Mouse (Mus musculus) thymus, postnatal 36 days (tissue): ENCODE measurements around the gene Cd247.

Experiments
- DNase-seq, 2 experiments: peaks; one replicate each; pipeline ENCODE4 v3.0.0; 2022; ENCODE audit warnings: mixed read lengths in 2 of 2

Gene Cd247

GRCm38 (mm10) chr1:165921026-165921425 is 132.5 kb downstream of the Cd247 start:
- no peak for DNase-seq

GRCm38 (mm10) chr1:165922488-165922887 is 134.0 kb downstream of the Cd247 start:
- no peak for DNase-seq

- DNase-seq, result no peak
Observed at GRCm38 (mm10) chr1:165925207-165925606, 136.7 kb downstream of the Cd247 start.
